Mouse (Mus musculus) MEL (cell line): ENCODE measurements around the gene Btbd6. TPM values are rescaled to one million over a fixed set of nuclear protein-coding genes. Genes with fewer than 3 reads are reported as not detected.

Experiments
- DNase-seq: peaks from one replicate; pipeline ENCODE4 v3.0.0; 2011; ENCODE audit warnings: low read depth, low spot score
- H3K27ac ChIP-seq: 2 replicates; pipeline ENCODE4 v1.5.1; 2012; ENCODE audit warnings: low read depth, mild to moderate bottlenecking, control low read depth, low read length, moderate library complexity; ENCODE audit not compliant: control insufficient read depth
- H3K27me3 ChIP-seq, 2 experiments: fragments of 150-350 bp in 1 of 2; sonication (generic) in 1 of 2; 2 replicates each; pipeline ENCODE4 v1.6.1; 2012; ENCODE audit warnings: low read length in 2 of 2, mild to moderate bottlenecking in 2 of 2, improper control_type of control experiment in 1 of 2, moderate library complexity in 1 of 2; ENCODE audit not compliant: insufficient read depth in 2 of 2, control insufficient read depth in 1 of 2
- H3K36me3 ChIP-seq, 2 experiments: 2 replicates each; pipeline ENCODE4 v1.6.1; 2012 to 2014; ENCODE audit warnings: low read length in 2 of 2, improper control_type of control experiment in 1 of 2, inconsistent platforms in 1 of 2, mild to moderate bottlenecking in 1 of 2; ENCODE audit not compliant: insufficient read depth in 2 of 2, control insufficient read depth in 1 of 2
- H3K4me1 ChIP-seq, 2 experiments: fragments of 150-350 bp in 1 of 2; sonication (generic) in 1 of 2; 2 replicates each; pipeline ENCODE4 v1.6.1; 2012; ENCODE audit warnings: low read length in 2 of 2, improper control_type of control experiment in 1 of 2, mild to moderate bottlenecking in 1 of 2; ENCODE audit not compliant: insufficient read depth in 2 of 2, control insufficient read depth in 1 of 2
- H3K4me3 ChIP-seq, 2 experiments: fragments of 150-350 bp in 1 of 2; sonication (generic) in 1 of 2; 2 replicates each; pipeline ENCODE4 v1.5.1; 2012; ENCODE audit warnings: low read depth in 2 of 2, low read length in 2 of 2, mild to moderate bottlenecking in 2 of 2, moderate library complexity in 2 of 2, control low read depth in 1 of 2, improper control_type of control experiment in 1 of 2; ENCODE audit not compliant: control insufficient read depth in 1 of 2, insufficient read depth in 1 of 2
- H3K79me2 ChIP-seq: 2 replicates; pipeline ENCODE4 v1.6.1; 2012; ENCODE audit warnings: mild to moderate bottlenecking, low read length, moderate library complexity; ENCODE audit not compliant: control insufficient read depth, poor library complexity, insufficient read depth
- H3K9ac ChIP-seq: 2 replicates; pipeline ENCODE4 v1.6.1; 2012; ENCODE audit warnings: low read depth, mild to moderate bottlenecking, control low read depth, low read length, moderate library complexity; ENCODE audit not compliant: control insufficient read depth, poor library complexity, severe bottlenecking
- H3K9me3 ChIP-seq: fragments of 150-350 bp; sonication (generic); replicated peaks from 2 replicates; pipeline ENCODE4 v1.6.1; 2012; ENCODE audit warnings: mild to moderate bottlenecking, low read length, improper control_type of control experiment, moderate library complexity; ENCODE audit not compliant: insufficient read depth
- BHLHE40 ChIP-seq: IDR thresholded peaks from 2 replicates; pipeline ENCODE4 v1.6.1; 2012; ENCODE audit warnings: low read depth, mild to moderate bottlenecking, inconsistent platforms, low read length, improper control_type of control experiment, borderline replicate concordance
- CHD1 ChIP-seq: IDR thresholded peaks from 2 replicates; pipeline ENCODE4 v1.6.1; 2012; ENCODE audit warnings: low read depth, mild to moderate bottlenecking, inconsistent platforms, low read length, improper control_type of control experiment
- CTCF ChIP-seq, 3 experiments: IDR thresholded peaks in 2 of 3; conservative IDR thresholded peaks in 1 of 3; 2 replicates each; pipeline ENCODE4 v1.5.1; 2011 to 2012; ENCODE audit warnings: low read length in 3 of 3, low read depth in 2 of 3, mild to moderate bottlenecking in 2 of 3, improper control_type of control experiment in 1 of 3, inconsistent platforms in 1 of 3, mixed read lengths in 1 of 3, moderate library complexity in 1 of 3; ENCODE audit not compliant: control insufficient read depth in 1 of 3, insufficient read depth in 1 of 3, poor library complexity in 1 of 3, severe bottlenecking in 1 of 3
- EP300 ChIP-seq, 2 experiments: IDR thresholded peaks; 2 replicates each; pipeline ENCODE4 v1.6.1; 2011; ENCODE audit warnings: improper control_type of control experiment in 2 of 2, low read length in 2 of 2, low read depth in 1 of 2, mild to moderate bottlenecking in 1 of 2
- HCFC1 ChIP-seq: IDR thresholded peaks from 2 replicates; pipeline ENCODE4 v1.6.1; 2012; ENCODE audit warnings: low read depth, mild to moderate bottlenecking, inconsistent platforms, low read length, improper control_type of control experiment, moderate library complexity
- MAFK ChIP-seq: IDR thresholded peaks from 2 replicates; pipeline ENCODE4 v1.6.1; 2011; ENCODE audit warnings: low read depth, mild to moderate bottlenecking, low read length, improper control_type of control experiment, borderline replicate concordance
- POLR2AphosphoS5 ChIP-seq: IDR thresholded peaks from 2 replicates; pipeline ENCODE4 v1.6.1; 2012; ENCODE audit warnings: low read depth, borderline replicate concordance, mild to moderate bottlenecking, inconsistent platforms, low read length, moderate library complexity, mixed read lengths
- RCOR1 ChIP-seq: IDR thresholded peaks from 2 replicates; pipeline ENCODE4 v1.6.1; 2012; ENCODE audit warnings: low read depth, mild to moderate bottlenecking, inconsistent platforms, low read length, improper control_type of control experiment
- SIN3A ChIP-seq: IDR thresholded peaks from 2 replicates; pipeline ENCODE4 v1.6.1; 2012; ENCODE audit warnings: low read length, improper control_type of control experiment, inconsistent platforms
- SMC3 ChIP-seq: IDR thresholded peaks from 2 replicates; pipeline ENCODE4 v1.6.1; 2011; ENCODE audit warnings: low read depth, low read length, improper control_type of control experiment
- ZMIZ1 ChIP-seq: IDR thresholded peaks from 2 replicates; pipeline ENCODE4 v1.6.1; 2012; ENCODE audit warnings: low read depth, mild to moderate bottlenecking, inconsistent platforms, low read length, improper control_type of control experiment, moderate library complexity
- ZNF384 ChIP-seq: IDR thresholded peaks from 2 replicates; pipeline ENCODE4 v1.6.1; 2012; ENCODE audit warnings: low read depth, mild to moderate bottlenecking, inconsistent platforms, low read length, improper control_type of control experiment
- polyA plus RNA-seq, 2 experiments: library from polyadenylated mRNA; stranded (reverse) in 1 of 2; unstranded in 1 of 2; fragments of >175 nt in 1 of 2; fragments of >200 nt in 1 of 2; gene quantifications; 2 replicates each; pipeline versions ENCODE4 v1.2.1 to v1.2.4; 2012; ENCODE audit warnings: low replicate concordance in 2 of 2, low read depth in 1 of 2; ENCODE audit not compliant: insufficient read length in 2 of 2, insufficient read depth in 1 of 2, missing spikeins in 1 of 2
- total RNA-seq: library from RNA; depleted of rRNA; stranded (reverse); fragments of 300-350 nt; gene quantifications from 2 replicates; pipeline ENCODE4 v1.2.3, GENCODE M21; 2012

Btbd6 gene
- total and polyA plus RNA-seq, 3 experiments = 1.8 to 3.0 TPM; not detected in 1

- 0 out of 2 replicates have a peak, but pooled peaks have one; percentile 8 for TF ChIP-seq ZMIZ1
- peak in 2 of 3 experiments; percentile 32 to 48; a peak in 2 of 6 replicates for TF ChIP-seq CTCF (IDR thresholded peaks at IDR 0.05 in 2 of 3, conservative IDR thresholded peaks at IDR 0.05 in 1 of 3; ENCODE audit: control insufficient read depth in 1 of 3, insufficient read depth in 1 of 3, low read depth in 2 of 3, low read length in 3 of 3, poor library complexity in 1 of 3, severe bottlenecking in 1 of 3)
- TF ChIP-seq, all 39 proteins: peak for 18
Measured at GRCm38 (mm10) chr12:113014561-113015556, 38.6 kb downstream of the Btbd6 start (continued).

GRCm38 (mm10) chr12:113015956-113016355 is 39.7 kb downstream of the Btbd6 start:
- Histone ChIP-seq H3K27ac (no peak overlapping the region), H3K27me3 (no peaks in the 10 kb centered on the region), H3K36me3 (peaks cover 0 to 22% of the 10 kb centered on the region in 2 experiments; a peak in 2 of 4 replicates), H3K79me2 (peaks cover 31% of the 10 kb centered on the region), H3K4me1 (peaks cover 16 to 41% of the 10 kb centered on the region in 2 experiments), H3K9me3 (no peaks in the 10 kb centered on the region), H3K4me3 (no peak overlapping the region), H3K9ac (no peak overlapping the region)
- no peak for DNase-seq
- no peak for TF ChIP-seq MAFK
- TF ChIP-seq SIN3A = no peak
- no peak for TF ChIP-seq SMC3
- no peak for TF ChIP-seq HCFC1
- peak; percentile 35; the same call in 1 of the 2 replicates for TF ChIP-seq ZNF384

- no peaks in the 10 kb centered on the region for H3K27me3 ChIP-seq
- no peak for DNase-seq
Measured at GRCm38 (mm10) chr12:113016976-113017375, 40.7 kb downstream of the Btbd6 start.

More at GRCm38 (mm10) chr12:113016976-113017375, 40.7 kb downstream of the Btbd6 start:
- H3K9ac ChIP-seq = no peak overlapping the region
- H3K79me2 ChIP-seq = peaks cover 31% of the 10 kb centered on the region
- no peak overlapping the region for H3K4me3 ChIP-seq
- peaks cover 0 to 22% of the 10 kb centered on the region in 2 experiments; a peak in 3 of 4 replicates for H3K36me3 ChIP-seq
- TF ChIP-seq EP300 (IDR thresholded peaks at IDR 0.05; ENCODE audit: low read depth in 1 of 2, low read length in 2 of 2) (peak in 1 of 2 experiments; percentile 24; a peak in 2 of 4 replicates), CHD1 (no peak), SMC3 (no peak), BHLHE40 (no peak), POLR2AphosphoS5 (no peak), RCOR1 (peak; percentile 65)
- H3K27ac ChIP-seq = no peak overlapping the region
- H3K9me3 ChIP-seq = no peaks in the 10 kb centered on the region
- H3K4me1 ChIP-seq = peaks cover 16 to 35% of the 10 kb centered on the region in 2 experiments
